Mouse (Mus musculus): ENCODE measurements around the gene Itih3. TPM values are rescaled to one million over a fixed set of nuclear protein-coding genes. Genes with fewer than 3 reads are reported as not detected.

Itih3 gene
- total RNA-seq, 4 experiments from 2014 or later = 0.38 to 1.0 (median 0.59) TPM

DNA sequence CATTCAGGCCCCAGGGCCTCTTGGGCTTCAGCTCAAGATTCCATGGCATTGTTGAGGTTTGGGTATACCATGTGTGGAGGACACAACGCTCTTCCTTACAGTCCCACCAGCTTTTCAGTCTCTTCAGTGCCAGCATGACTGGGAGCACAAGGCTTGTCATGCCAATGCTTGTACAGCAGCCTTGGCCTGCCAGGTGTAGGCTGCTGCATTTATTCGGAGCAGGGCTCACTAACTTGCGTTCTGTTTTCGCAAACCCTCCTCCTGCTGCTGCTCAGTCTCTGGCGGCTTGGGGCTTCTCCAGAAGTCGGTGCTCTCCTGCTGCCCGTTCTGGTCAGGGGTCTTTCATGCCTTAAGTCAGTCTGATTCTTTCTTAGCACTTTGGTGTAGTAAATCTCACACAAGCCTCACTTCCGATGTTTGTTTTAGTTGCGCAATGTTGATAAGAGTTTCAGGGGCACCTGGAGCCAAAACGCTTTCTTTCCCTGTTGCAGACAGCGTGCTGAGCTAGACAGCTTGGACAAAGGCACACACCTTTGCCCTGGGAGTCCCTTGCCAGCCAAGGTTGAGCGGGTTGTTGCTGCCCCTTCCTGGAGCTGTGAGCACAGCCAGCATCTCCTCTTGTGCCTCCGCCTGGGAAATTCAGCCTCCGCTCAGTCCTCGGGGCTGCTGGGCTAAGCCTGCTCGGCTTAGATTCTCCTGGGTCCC, 62.0 kb downstream of the Itih3 start:
- DNase-seq = no peak

Other genes starting within 250 kb of the Itih3 start
- 10 to 100 TPM; 26.7 to 31.3 (median 30.3) TPM for gene Sfmbt1, start 208.9 kb downstream of the Itih3 start, total RNA-seq (2022)
- 10 to 100 TPM; 20.1 to 23.7 (median 22.8) TPM for gene Tmem110, start 98.2 kb downstream of the Itih3 start, total RNA-seq (2022)
- 1 to 10 TPM; 1.7 to 2.9 (median 2.7) TPM for gene Mustn1, start 44.6 kb downstream of the Itih3 start, total RNA-seq (2022)
- 1 to 10 TPM in 3 of 4 experiments, under 1 TPM in 1; 0.65 to 4.7 (median 2.9) TPM for gene Itih4, start 37.3 kb downstream of the Itih3 start, total RNA-seq (2022)
- gene Itih1, start 19.5 kb upstream of the Itih3 start, total RNA-seq (2022) = under 1 TPM in 3 of 4 experiments, not detected in 1; 0.09 to 0.51 (median 0.17) TPM
- gene Nek4, start 27.6 kb upstream of the Itih3 start, total RNA-seq (2022) = 10 to 100 TPM; 13.4 to 17.9 (median 13.8) TPM
- gene Glt8d1, start 77.6 kb upstream of the Itih3 start, total RNA-seq (2022) = 10 to 100 TPM; 50.0 to 90.5 (median 70.5) TPM
- 100 to 1,000 TPM; 232 to 268 (median 251) TPM for gene Spcs1, start 77.9 kb upstream of the Itih3 start, total RNA-seq (2022)
- gene Pbrm1, start 95.4 kb upstream of the Itih3 start, total RNA-seq (2022) = 10 to 100 TPM; 52.9 to 66.2 (median 61.2) TPM
- gene Gnl3, start 95.4 kb upstream of the Itih3 start, total RNA-seq (2022) = 10 to 100 TPM; 69.1 to 99.4 (median 83.9) TPM
- gene Smim4, start 205.2 kb upstream of the Itih3 start, total RNA-seq (2022) = 100 to 1,000 TPM in 1 of 4 experiments, 10 to 100 TPM in 3; 67.6 to 109 (median 75.0) TPM
- gene Nt5dc2, start 207.3 kb upstream of the Itih3 start, total RNA-seq (2022) = 10 to 100 TPM; 25.6 to 41.4 (median 36.6) TPM
- gene Stab1, start 244.9 kb upstream of the Itih3 start, total RNA-seq (2022) = 100 to 1,000 TPM in 2 of 4 experiments, 10 to 100 TPM in 2; 75.8 to 142 (median 116) TPM